Mouse (Mus musculus) myocyte (in vitro differentiated cells): ENCODE results near the gene Lbh. TPM values are rescaled to one million over a fixed set of nuclear protein-coding genes. Genes with fewer than 3 reads are reported as not detected.

Experiments used
- H3K27me3 ChIP-seq: one replicate; pipeline ENCODE4 v1.6.1; 2011; ENCODE audit not compliant: control insufficient read depth, insufficient read depth, insufficient read length
- H3K36me3 ChIP-seq: one replicate; pipeline ENCODE4 v1.6.1; 2011; ENCODE audit not compliant: control insufficient read depth, insufficient read depth
- H3K4me2 ChIP-seq: one replicate; pipeline ENCODE4 v1.6.1; 2011; ENCODE audit warnings: low read depth, control low read depth
- H3K4me3 ChIP-seq: one replicate; pipeline ENCODE4 v1.5.1; 2011; ENCODE audit warnings: mild to moderate bottlenecking, control low read depth, moderate library complexity
- H3K79me2 ChIP-seq: one replicate; pipeline ENCODE4 v1.6.1; 2011; ENCODE audit not compliant: control insufficient read depth, insufficient read depth
- H3ac ChIP-seq: one replicate; pipeline ENCODE4 v1.6.1; 2011; ENCODE audit not compliant: control insufficient read depth, insufficient read length
- MYOG ChIP-seq, 3 experiments: IDR thresholded peaks; one replicate each; pipeline ENCODE4 v1.6.1; 2011; ENCODE audit warnings: control low read depth in 2 of 3, low read depth in 2 of 3, mild to moderate bottlenecking in 2 of 3; ENCODE audit not compliant: insufficient read length in 2 of 3, control insufficient read depth in 1 of 3, insufficient read depth in 1 of 3
- REST ChIP-seq: IDR thresholded peaks from one replicate; pipeline ENCODE4 v1.6.1; 2011; ENCODE audit warnings: mild to moderate bottlenecking, control low read depth, moderate library complexity; ENCODE audit not compliant: insufficient read depth, insufficient read length
- polyA plus RNA-seq: library from polyadenylated mRNA; unstranded; fragments of >200 nt; fragmentation: generic; extraction: Trizol; gene quantifications from one replicate; pipeline ENCODE4 v1.2.1, GENCODE M21; 2012; ENCODE audit warnings: missing spikeins

The Lbh gene
- polyA plus RNA-seq, 1 experiment, result 29.8 TPM

DNA sequence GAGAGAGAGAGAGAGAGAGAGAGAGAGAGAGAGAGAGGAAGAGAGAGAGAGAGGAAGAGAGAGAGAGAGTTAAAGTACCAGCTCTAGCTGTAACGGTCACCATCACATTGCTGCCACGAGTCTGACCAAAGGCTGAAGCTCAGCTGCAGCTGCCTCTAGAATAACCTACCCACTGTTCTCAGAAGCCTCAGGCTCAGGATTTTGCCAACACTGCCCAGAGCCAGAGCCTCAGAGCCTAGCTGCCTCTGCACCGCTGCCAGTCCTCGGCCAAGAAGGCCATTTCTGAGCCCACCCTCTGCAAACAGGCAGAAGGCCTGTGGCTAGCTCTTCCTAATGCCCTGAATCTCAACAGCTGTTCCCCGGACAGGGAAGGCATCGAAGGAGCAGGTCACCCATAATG is 70.9 kb downstream of the Lbh start:
- H3K4me3 ChIP-seq, result no peak overlapping the region
- no peak overlapping the region for H3ac ChIP-seq
- no peaks in the 10 kb centered on the region for H3K36me3 ChIP-seq
- H3K27me3 ChIP-seq, result no peaks in the 10 kb centered on the region
- H3K79me2 ChIP-seq, result no peaks in the 10 kb centered on the region
- peak in 1 of 3 experiments; percentile 44 for TF ChIP-seq MYOG (IDR thresholded peaks at IDR 0.05; ENCODE audit: control insufficient read depth in 1 of 3, insufficient read depth in 1 of 3, insufficient read length in 2 of 3, low read depth in 2 of 3)
- no peak for TF ChIP-seq REST
- no peak overlapping the region for H3K4me2 ChIP-seq

Other genes starting within 250 kb of the Lbh start
- 23.9 TPM for gene Ypel5, start 81.9 kb upstream of the Lbh start, polyA plus RNA-seq
- 27.2 TPM for gene Lclat1, start 189.7 kb downstream of the Lbh start, polyA plus RNA-seq